Mouse (Mus musculus): ENCODE measurements around the gene Mau2. TPM values are rescaled to one million over a fixed set of nuclear protein-coding genes. Genes with fewer than 3 reads are reported as not detected.
A peak's percentile ranks its signal among the peaks of the same experiment; 100 is the strongest.

The Mau2 gene
- 64.0 and 65.4 TPM in 2 replicates for polyA plus RNA-seq (2016; fragmentation: Nextera tagmentation; extraction: Ambion mirVana)

DNA sequence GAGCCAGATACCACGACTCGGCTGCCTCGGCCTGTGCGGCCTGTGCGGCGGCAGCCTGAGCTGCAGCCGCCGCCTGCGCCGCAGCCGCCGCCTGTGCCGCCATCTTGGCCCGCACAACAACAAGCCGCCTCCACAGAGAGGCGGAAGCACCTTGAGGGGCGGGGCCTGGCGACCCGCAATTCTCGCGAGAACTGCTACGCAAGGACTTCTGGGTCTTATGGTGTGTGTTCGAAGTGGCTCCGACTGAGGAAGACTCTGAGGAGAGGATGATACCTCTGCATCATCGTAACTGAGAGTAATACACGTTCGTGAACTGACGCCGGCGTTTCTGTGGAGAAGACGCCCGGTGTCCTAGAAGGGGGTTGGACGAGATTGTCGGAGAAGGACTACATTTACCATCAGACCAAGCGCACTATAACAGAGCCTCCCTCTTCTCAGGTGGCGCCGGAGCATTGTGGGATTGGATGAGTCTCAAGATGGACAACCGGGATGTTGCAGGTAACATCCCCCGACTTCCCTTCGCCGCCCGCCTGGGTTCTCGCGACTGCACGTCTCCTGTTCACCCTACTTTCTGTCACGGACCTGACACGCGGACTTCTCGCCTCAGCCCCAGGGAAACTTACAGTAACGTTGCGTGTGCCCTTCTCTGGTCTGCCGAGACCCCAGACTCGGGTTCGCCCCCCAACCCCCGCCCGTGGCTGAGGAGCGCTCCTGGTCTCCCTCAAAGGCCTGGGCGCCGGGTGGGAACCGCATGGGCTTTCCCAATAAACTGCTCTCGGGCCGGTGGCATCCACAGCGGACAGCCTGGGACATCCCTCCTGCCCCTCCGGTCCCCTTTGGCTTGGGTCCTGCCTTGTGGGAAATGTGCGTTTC, at the start of gene Mau2, which contains the start of gene Sugp1:
Gene Mau2 (minus strand): TSS at position 152 of the 873 bp plus-strand sequence.
Gene Sugp1 (plus strand): TSS at position 231 of the 873 bp plus-strand sequence.
- Histone ChIP-seq H3K27me3 (no peaks in the 10 kb centered on the region), H3K4me1 (peaks cover 22% of the 10 kb centered on the region), H3K4me3 (peak within 1 kb of the TSS; percentile 100), H3K4me2 (replicated peaks) (peak within 1 kb of the TSS; percentile 97), H3K27ac (peak within 1 kb of the TSS; percentile 17), H3K9ac (peak within 1 kb of the TSS; percentile 94), H3K36me3 (no peaks in the 10 kb centered on the region), H3K9me3 (no peaks in the 10 kb centered on the region)
- WGBS: under 1% methylated on average over 65 of the region's 65 CpGs
- ATAC-seq (ENCODE audit: insufficient number of reproducible peaks, insufficient read depth, low FRiP score, low TSS enrichment): peak; percentile 97

DNA sequence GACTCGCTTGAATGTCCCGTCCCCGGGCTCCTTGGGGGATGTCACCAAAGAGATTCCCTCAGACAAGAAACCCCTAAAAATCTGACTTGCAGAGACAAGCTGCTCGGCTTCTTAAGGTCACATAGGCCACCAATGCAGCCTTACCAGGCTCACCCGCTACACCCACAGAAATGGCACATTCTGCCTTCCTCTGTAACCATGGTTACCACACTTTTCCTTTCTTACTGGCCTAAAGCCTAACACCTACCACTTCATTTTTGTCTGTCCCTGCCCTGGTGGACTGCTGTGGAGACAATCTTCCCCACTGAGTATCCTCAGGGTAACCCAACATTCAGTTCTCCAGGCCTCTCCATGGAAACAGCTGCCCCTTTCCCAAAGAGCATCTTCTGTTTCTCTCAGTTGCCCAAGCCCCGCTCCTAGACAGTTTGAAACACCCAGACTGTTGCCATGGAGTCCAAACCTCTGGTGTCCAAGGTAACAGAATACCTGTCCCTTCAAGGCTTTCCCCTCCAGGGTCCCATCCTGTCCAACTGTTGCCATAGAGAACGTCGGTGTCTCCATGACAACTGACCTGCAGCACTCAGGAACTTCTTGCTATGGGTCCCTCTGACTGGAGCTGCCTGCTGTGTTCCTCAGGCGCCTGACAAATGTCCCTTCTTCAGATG, 46.9 kb upstream of the Mau2 start:
- Histone ChIP-seq H3K4me3 (no peak overlapping the region), H3K36me3 (no peaks in the 10 kb centered on the region), H3K4me2 (replicated peaks) (no peak overlapping the region), H3K4me1 (peaks cover 3% of the 10 kb centered on the region; the same call in 1 of the 2 replicates), H3K27me3 (peaks cover 76% of the 10 kb centered on the region), H3K27ac (no peak overlapping the region), H3K9me3 (no peaks in the 10 kb centered on the region), H3K9ac (no peak overlapping the region)
- ATAC-seq (ENCODE audit: insufficient number of reproducible peaks, insufficient read depth, low FRiP score, low TSS enrichment): no peak
- WGBS: 54% methylated on average over 9 of the region's 9 CpGs

DNA sequence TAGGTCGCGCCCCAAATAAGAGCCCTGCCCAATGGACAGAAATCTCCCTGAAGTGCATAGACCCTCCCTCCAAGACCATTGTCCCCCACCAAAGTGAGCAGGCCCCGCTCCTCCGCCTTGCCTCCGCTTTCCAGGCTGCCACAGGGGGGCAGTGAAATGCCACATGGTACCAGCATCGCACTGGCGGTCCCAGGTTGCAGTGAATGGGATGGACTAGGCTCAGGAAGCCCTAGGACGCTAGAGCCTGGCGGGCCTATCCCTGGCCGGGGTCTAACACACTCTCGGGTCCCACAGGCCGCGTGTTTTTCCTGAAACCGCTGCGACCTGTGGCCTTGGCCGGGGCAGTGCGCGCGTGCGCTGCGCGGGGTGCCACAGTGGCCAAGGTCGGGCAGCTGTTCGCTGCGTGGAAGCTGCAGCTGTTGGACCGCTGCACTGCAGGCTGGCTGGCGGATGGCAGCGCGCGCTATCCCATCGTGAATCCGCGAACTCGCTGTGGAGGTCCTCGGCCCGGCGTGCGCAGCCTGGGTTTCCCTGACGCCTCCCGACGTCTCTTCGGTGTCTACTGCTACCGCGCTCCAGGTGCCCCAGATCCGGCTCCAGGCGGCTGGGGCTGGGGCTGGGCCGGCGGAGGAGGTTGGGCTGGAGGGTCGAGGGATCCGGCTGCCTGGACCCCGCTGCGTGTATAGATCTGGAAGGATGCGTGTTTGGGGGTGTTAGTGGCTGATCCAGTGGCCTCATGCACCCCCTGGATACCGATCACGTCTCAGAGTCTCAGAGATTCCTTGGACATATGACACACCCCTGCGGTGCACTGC, 45.5 kb upstream of the Mau2 start:
- Histone ChIP-seq H3K36me3 (no peaks in the 10 kb centered on the region), H3K4me1 (peaks cover 17% of the 10 kb centered on the region), H3K27ac (no peak overlapping the region), H3K27me3 (peaks cover 90% of the 10 kb centered on the region), H3K4me3 (peak overlapping the region; percentile 37), H3K4me2 (replicated peaks) (peak overlapping the region; percentile 66), H3K9me3 (no peaks in the 10 kb centered on the region), H3K9ac (peak overlapping the region; percentile 25; the same call in 1 of the 2 replicates)
- ATAC-seq (ENCODE audit: insufficient number of reproducible peaks, insufficient read depth, low FRiP score, low TSS enrichment): peak; percentile 72
- WGBS: 3% methylated on average over 56 of the region's 56 CpGs

DNA sequence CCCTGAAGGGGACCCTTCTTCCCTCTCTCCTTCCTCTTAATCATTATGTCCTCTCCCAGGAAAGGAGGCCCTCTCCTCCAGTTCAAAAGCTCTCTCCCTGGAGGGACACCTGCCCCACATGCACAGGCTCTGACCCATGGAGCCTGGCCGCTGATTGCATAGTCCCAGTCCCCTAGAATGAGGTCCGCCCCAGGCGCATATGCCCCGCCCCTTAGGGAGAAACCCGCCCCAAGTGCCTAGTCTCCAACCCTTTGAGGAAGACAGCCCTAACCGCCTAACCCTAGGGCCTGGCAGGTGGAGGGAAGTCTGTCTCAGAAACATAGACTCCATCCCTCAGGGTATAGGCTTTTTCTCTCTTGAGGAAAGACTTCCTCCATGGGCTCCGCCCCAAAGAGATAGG, 44.7 kb upstream of the Mau2 start:
- Histone ChIP-seq H3K27ac (no peak overlapping the region), H3K9ac (no peak overlapping the region), H3K4me3 (no peak overlapping the region), H3K36me3 (no peaks in the 10 kb centered on the region), H3K4me2 (replicated peaks) (no peak overlapping the region), H3K4me1 (peaks cover 17% of the 10 kb centered on the region), H3K27me3 (peaks cover 98% of the 10 kb centered on the region), H3K9me3 (no peaks in the 10 kb centered on the region)
- no peak for ATAC-seq (ENCODE audit: insufficient number of reproducible peaks, insufficient read depth, low FRiP score, low TSS enrichment)
- 8% methylated on average over 7 of the region's 7 CpGs for WGBS

DNA sequence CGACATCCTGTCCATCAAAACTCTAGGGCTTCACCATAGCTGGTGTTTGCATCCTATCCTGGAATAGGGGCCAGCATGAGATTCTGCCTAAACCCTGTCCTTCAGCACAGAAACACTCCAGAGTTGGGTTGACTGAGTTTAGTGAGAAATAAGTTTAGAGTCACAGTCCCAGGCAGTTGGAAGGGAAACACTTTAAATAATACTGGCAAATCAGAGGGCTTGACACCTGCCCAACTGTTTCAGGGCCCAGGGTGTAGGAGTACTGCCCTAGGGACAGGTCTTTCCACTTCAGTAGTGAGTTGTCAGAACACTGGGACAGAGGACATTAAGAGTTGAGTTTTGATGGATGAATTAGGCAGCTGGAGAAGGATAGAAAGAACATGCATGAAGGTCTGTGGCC, 43.6 kb upstream of the Mau2 start:
- Histone ChIP-seq H3K27ac (no peak overlapping the region), H3K4me3 (no peak overlapping the region), H3K4me2 (replicated peaks) (no peak overlapping the region), H3K9ac (no peak overlapping the region), H3K36me3 (no peaks in the 10 kb centered on the region), H3K4me1 (peaks cover 17% of the 10 kb centered on the region), H3K9me3 (no peaks in the 10 kb centered on the region), H3K27me3 (peaks cover 99% of the 10 kb centered on the region)
- WGBS: 38% methylated on average over 1 of the region's 1 CpGs
- no peak for ATAC-seq (ENCODE audit: insufficient number of reproducible peaks, insufficient read depth, low FRiP score, low TSS enrichment)

DNA sequence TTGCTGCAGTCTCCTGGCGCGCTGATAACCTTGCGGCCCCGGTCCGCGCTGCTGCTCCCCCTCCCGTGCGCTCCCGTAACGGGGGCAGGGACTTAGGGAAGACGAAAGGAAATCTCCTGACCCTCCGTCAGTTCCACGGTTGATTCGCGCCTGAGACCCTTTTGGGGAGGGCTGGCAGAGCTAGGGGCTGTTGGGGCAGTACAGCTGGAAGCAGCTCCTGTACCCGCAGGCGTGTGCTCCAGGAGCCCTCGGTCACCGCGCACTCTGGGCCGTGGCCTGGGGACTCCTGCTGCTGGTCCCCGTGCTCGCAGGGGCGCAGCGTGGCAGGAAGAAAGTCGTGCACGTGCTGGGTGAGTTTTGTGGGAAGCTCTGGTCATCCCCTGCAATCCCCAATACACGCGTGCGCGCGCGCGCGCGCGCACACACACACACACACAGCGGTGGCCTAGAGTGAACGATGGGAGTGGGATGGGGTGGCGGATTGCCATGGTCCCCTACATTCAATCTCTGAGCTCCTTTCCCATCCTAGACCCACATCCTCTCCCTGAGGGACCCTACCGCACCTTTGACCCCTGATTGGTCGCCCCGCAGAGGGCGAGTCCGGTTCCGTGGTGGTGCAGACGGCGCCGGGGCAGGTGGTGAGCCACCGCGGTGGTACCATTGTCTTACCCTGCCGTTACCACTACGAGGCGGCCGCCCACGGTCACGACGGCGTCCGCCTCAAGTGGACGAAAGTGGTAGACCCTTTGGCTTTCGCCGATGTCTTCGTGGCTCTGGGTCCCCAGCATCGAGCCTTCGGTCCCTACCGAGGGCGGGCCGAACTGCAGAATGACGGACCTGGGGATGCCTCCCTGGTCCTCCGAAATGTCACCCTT, 41.9 kb upstream of the Mau2 start:
- ATAC-seq (ENCODE audit: insufficient number of reproducible peaks, insufficient read depth, low FRiP score, low TSS enrichment): no peak

DNA sequence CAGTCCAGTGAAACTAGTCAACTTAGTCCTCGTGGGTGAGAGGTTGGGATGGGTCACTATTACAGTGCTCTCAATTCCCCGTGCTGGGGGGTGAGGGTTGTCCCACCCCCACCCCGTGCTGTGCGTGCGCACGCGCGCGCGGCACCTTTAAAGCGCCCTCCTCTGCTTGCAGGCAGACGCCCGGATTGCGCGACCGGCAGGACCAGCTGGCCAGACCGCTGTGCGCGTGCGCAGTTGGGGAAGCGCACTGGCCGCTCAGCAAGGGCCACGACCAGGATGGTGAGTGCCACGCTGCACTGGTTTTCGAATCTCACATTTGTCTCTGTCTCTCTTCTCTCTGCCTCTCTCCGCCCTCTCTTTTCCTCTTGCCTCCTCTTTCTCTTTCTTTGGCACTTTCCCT, 40.8 kb upstream of the Mau2 start, which contains the start of gene Hapln4:
Gene Hapln4 (plus strand): TSS at position 173 of the 400 bp plus-strand sequence.
- Histone ChIP-seq H3K9ac (no peak within 1 kb of the TSS), H3K4me2 (replicated peaks) (peak within 1 kb of the TSS; percentile 66), H3K4me3 (peak within 1 kb of the TSS; percentile 37), H3K27me3 (peaks cover 71% of the 10 kb centered on the region), H3K9me3 (no peaks in the 10 kb centered on the region), H3K36me3 (no peaks in the 10 kb centered on the region; the same call in 1 of the 2 replicates), H3K4me1 (peaks cover 17% of the 10 kb centered on the region), H3K27ac (no peak within 1 kb of the TSS)
- no peak for ATAC-seq (ENCODE audit: insufficient number of reproducible peaks, insufficient read depth, low FRiP score, low TSS enrichment)
- 2% methylated on average over 26 of the region's 26 CpGs for WGBS

More for the DNA sequence above, 41.9 kb upstream of the Mau2 start:
- H3K4me2 ChIP-seq (replicated peaks): peak overlapping the region; percentile 66
- H3K27ac ChIP-seq: no peak overlapping the region
- H3K9ac ChIP-seq: no peak overlapping the region
- H3K9me3 ChIP-seq: no peaks in the 10 kb centered on the region
- WGBS: 2% methylated on average over 71 of the region's 71 CpGs
- peak overlapping the region; percentile 37 for H3K4me3 ChIP-seq
- peaks cover 82% of the 10 kb centered on the region for H3K27me3 ChIP-seq
- H3K4me1 ChIP-seq: peaks cover 17% of the 10 kb centered on the region
- H3K36me3 ChIP-seq: no peaks in the 10 kb centered on the region; the same call in 1 of the 2 replicates

DNA sequence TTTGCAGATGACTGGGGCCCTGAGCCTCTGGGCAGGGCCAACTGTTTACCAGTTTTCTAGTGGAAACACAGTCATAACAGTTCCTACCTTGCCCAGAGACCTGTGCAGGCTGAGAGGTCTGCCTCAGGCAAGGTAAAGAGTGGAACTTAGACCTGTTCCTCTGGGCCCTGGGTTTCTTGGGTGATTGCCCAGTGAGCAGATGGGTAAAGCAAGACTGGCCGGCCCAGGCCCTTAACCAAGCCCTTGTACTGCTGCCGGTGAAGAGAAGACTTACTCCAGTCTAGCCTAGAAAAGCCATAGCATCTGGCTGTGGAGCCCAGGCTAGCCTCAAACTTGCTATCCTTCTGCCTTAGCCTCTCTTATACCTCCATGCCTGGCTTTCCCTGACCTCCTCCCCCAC, 39.4 kb upstream of the Mau2 start:
- H3K27me3 ChIP-seq: peaks cover 57% of the 10 kb centered on the region
- no peak overlapping the region for H3K27ac ChIP-seq
- H3K9me3 ChIP-seq: no peaks in the 10 kb centered on the region
- no peak for ATAC-seq (ENCODE audit: insufficient number of reproducible peaks, insufficient read depth, low FRiP score, low TSS enrichment)
- WGBS: 84% methylated on average over 2 of the region's 2 CpGs
- peaks cover 17% of the 10 kb centered on the region for H3K4me1 ChIP-seq
- H3K4me2 ChIP-seq (replicated peaks): no peak overlapping the region
- no peaks in the 10 kb centered on the region; the same call in 1 of the 2 replicates for H3K36me3 ChIP-seq
- H3K9ac ChIP-seq: no peak overlapping the region
- H3K4me3 ChIP-seq: no peak overlapping the region

DNA sequence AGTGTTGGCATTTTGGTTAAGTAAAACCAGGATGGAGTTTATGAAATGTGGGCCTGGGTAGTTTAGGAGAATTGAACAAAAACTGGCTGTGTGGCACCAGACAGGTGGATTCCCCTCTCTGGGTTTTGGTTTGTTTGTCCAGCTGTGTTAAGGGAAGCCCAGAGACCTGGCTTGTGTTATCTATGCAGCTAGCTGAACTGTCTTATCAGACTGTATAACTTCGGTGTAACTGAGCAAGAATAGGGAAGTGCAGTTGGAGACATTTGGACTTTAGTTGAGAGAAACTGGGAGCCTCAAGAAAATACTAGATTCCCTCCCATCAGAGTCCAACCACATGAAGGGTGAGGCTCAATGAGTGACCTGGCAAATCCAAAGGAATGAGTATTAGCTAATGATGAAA, 31.1 kb upstream of the Mau2 start:
- H3K4me3 ChIP-seq: no peak overlapping the region
- no peaks in the 10 kb centered on the region for H3K27me3 ChIP-seq
- no peaks in the 10 kb centered on the region for H3K9me3 ChIP-seq
- H3K27ac ChIP-seq: no peak overlapping the region
- peaks cover 35% of the 10 kb centered on the region for H3K36me3 ChIP-seq
- H3K4me1 ChIP-seq: peaks cover 8% of the 10 kb centered on the region; the same call in 1 of the 2 replicates
- WGBS: 91% methylated on average over 1 of the region's 1 CpGs
- H3K9ac ChIP-seq: no peak overlapping the region
- ATAC-seq (ENCODE audit: insufficient number of reproducible peaks, insufficient read depth, low FRiP score, low TSS enrichment): no peak
- no peak overlapping the region for H3K4me2 ChIP-seq (replicated peaks)

DNA sequence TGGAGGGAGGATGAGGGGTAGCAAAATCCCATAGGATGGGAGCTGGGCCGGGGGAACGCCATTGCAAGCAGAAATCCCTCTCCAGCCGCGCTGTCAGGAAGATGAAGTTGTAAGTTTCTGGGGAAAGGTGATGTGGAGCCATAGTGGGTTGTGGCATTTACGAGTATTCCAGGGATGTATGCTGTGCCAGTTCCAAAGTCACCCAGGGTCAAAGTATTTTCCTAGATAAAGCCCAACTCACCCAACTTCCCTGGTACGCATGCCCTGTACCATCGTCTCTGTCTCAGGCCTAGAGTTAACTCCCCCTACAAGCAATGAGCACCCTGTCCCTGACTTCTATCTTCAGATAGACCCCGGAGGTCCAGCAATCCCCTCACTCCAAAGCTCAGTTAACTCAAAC, 30.6 kb upstream of the Mau2 start:
- WGBS: 63% methylated on average over 8 of the region's 8 CpGs
- no peak overlapping the region for H3K27ac ChIP-seq
- H3K27me3 ChIP-seq: no peaks in the 10 kb centered on the region
- H3K4me1 ChIP-seq: peaks cover 8% of the 10 kb centered on the region; the same call in 1 of the 2 replicates
- H3K36me3 ChIP-seq: peaks cover 40% of the 10 kb centered on the region
- H3K4me3 ChIP-seq: no peak overlapping the region
- H3K9ac ChIP-seq: no peak overlapping the region
- no peak for ATAC-seq (ENCODE audit: insufficient number of reproducible peaks, insufficient read depth, low FRiP score, low TSS enrichment)
- peak overlapping the region; percentile 36 for H3K4me2 ChIP-seq (replicated peaks)
- H3K9me3 ChIP-seq: no peaks in the 10 kb centered on the region

Data from embryonic facial prominence, embryonic 12.5 days (tissue).